Mouse (Mus musculus) heart, adult 2 months (tissue): ENCODE measurements around the gene Otx2. TPM values are rescaled to one million over a fixed set of nuclear protein-coding genes. Genes with fewer than 3 reads are reported as not detected.

Experiments
- DNase-seq, 2 experiments: peaks; one replicate each; pipeline ENCODE4 v3.0.0; 2021
- H3K27ac ChIP-seq: fragments of 200-600 bp; 2 replicates; pipeline ENCODE4 v1.8.1; 2022
- H3K27me3 ChIP-seq: fragments of 200-500 bp; 2 replicates; pipeline ENCODE4 v1.6.1; 2012; ENCODE audit warnings: mild to moderate bottlenecking, low read length, inconsistent platforms, mixed read lengths; ENCODE audit not compliant: control insufficient read depth, insufficient read depth
- H3K36me3 ChIP-seq: fragments of 200-500 bp; 2 replicates; pipeline ENCODE4 v1.6.1; 2012; ENCODE audit warnings: low read length, inconsistent platforms; ENCODE audit not compliant: control insufficient read depth, insufficient read depth
- H3K4me1 ChIP-seq: fragments of 200-500 bp; 2 replicates; pipeline ENCODE4 v1.6.1; 2011; ENCODE audit warnings: low read length; ENCODE audit not compliant: control insufficient read depth, insufficient read depth
- H3K4me3 ChIP-seq: fragments of 200-600 bp; 2 replicates; pipeline ENCODE4 v1.8.1; 2022
- H3K79me2 ChIP-seq: fragments of 200-500 bp; replicated peaks from 2 replicates; pipeline ENCODE4 v1.6.1; 2012; ENCODE audit warnings: mild to moderate bottlenecking, inconsistent platforms, low read length, moderate library complexity, mixed read lengths; ENCODE audit not compliant: control insufficient read depth, insufficient read depth
- H3K9ac ChIP-seq: fragments of 200-500 bp; 2 replicates; pipeline ENCODE4 v1.6.1; 2012; ENCODE audit warnings: low read depth, mild to moderate bottlenecking, control low read depth, inconsistent platforms, low read length, mixed read lengths
- CTCF ChIP-seq: fragments of 200-600 bp; IDR thresholded peaks from 2 replicates; pipeline ENCODE4 v1.8.1; 2022; ENCODE audit warnings: antibody characterized with exemption, mild to moderate bottlenecking, moderate library complexity
- EP300 ChIP-seq: fragments of 200-500 bp; IDR thresholded peaks from 2 replicates; pipeline ENCODE4 v1.6.1; 2011; ENCODE audit warnings: low read depth, low read length, control low read depth; ENCODE audit not compliant: insufficient read depth
- POLR2A ChIP-seq: fragments of 200-500 bp; IDR thresholded peaks from 2 replicates; pipeline ENCODE4 v1.6.1; 2011; ENCODE audit warnings: mild to moderate bottlenecking, low read depth, low read length, control low read depth; ENCODE audit not compliant: insufficient read depth
- WGBS: fragments of 180-500 bp; shearing (Covaris S2); methylation state at CpG from one replicate; pipeline ENCODE4 v1.1.7; 2018; 5-methylcytosine and 5-hydroxymethylcytosine counted together
- intact Hi-C: fragments of 180-260 bp; cut with DNase I; formaldehyde crosslinking; loops from one replicate; pipeline ENCODE4 v1.15.1; 2025
- polyA plus RNA-seq: library from polyadenylated mRNA; depleted of rRNA; stranded (reverse); fragments of >200 nt; gene quantifications from 2 replicates; pipeline ENCODE4 v1.2.3, GENCODE M21; 2012
- total RNA-seq, 2 experiments: library from RNA; stranded (reverse); gene quantifications; 2 replicates each; pipeline ENCODE4 v1.2.3; 2021

The Otx2 gene
- total and polyA plus RNA-seq, 3 experiments: not detected

DNA sequence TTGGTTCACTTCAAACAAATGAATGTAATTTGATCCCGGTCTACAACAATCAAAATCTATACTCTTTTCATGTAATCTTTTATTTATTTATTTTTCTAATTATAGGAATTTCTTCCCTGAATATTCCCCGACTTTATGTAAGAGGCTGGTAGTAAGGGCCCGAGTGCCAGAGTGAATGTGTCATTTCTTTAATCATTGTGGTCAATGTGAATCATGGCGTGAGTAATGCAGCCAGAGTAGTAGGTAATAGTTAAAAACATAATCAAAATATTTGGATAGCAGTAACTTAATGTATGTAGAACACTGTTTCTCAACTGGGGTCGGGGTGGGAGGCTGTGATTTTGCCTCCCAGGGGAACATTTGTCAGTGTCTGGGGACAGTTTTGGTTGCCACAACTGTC, 6.0 kb upstream of the Otx2 start:
- 72% methylated on average over 5 of the region's 5 CpGs for WGBS
- intact Hi-C loops: no loop called here

DNA sequence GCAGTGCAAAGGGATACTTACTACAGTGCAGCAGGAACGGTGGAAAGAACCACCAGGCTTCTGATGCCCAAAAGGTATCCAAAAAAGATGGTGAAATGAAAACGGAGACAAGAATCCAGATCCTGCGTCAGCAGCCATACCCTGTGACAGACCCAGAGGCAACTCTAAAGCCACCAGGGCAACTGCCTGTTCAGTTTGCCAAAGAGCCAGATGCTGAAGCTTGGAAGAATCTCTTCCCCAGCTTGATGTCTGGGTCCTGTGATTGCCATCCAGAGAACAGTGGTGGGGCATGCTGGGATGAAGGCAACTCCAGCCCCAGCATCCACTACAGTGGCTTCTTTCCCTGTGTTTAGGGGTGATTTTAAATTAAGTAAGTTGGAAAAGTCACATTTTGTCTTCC, 5.1 kb upstream of the Otx2 start:
- no peak overlapping the region for H3K27ac ChIP-seq
- H3K9ac ChIP-seq: no peak overlapping the region
- H3K4me1 ChIP-seq: no peaks in the 10 kb centered on the region
- H3K36me3 ChIP-seq: no peaks in the 10 kb centered on the region
- H3K27me3 ChIP-seq: peaks cover 5% of the 10 kb centered on the region; the same call in 1 of the 2 replicates
- no peak for DNase-seq
- no peak overlapping the region for H3K4me3 ChIP-seq
- WGBS: 79% methylated on average over 3 of the region's 3 CpGs
- no peaks in the 10 kb centered on the region for H3K79me2 ChIP-seq
- intact Hi-C loops: no loop called here
- no peak for TF ChIP-seq EP300

More for the DNA sequence above, 6.0 kb upstream of the Otx2 start:
- TF ChIP-seq EP300 (no peak), POLR2A (no peak), CTCF (no peak)
- DNase-seq: no peak
- no peak overlapping the region for H3K27ac ChIP-seq
- no peak overlapping the region for H3K9ac ChIP-seq
- no peaks in the 10 kb centered on the region for H3K79me2 ChIP-seq
- no peaks in the 10 kb centered on the region for H3K4me1 ChIP-seq
- no peaks in the 10 kb centered on the region for H3K36me3 ChIP-seq
- no peak overlapping the region for H3K4me3 ChIP-seq
- H3K27me3 ChIP-seq: peaks cover 2% of the 10 kb centered on the region; the same call in 1 of the 2 replicates

DNA sequence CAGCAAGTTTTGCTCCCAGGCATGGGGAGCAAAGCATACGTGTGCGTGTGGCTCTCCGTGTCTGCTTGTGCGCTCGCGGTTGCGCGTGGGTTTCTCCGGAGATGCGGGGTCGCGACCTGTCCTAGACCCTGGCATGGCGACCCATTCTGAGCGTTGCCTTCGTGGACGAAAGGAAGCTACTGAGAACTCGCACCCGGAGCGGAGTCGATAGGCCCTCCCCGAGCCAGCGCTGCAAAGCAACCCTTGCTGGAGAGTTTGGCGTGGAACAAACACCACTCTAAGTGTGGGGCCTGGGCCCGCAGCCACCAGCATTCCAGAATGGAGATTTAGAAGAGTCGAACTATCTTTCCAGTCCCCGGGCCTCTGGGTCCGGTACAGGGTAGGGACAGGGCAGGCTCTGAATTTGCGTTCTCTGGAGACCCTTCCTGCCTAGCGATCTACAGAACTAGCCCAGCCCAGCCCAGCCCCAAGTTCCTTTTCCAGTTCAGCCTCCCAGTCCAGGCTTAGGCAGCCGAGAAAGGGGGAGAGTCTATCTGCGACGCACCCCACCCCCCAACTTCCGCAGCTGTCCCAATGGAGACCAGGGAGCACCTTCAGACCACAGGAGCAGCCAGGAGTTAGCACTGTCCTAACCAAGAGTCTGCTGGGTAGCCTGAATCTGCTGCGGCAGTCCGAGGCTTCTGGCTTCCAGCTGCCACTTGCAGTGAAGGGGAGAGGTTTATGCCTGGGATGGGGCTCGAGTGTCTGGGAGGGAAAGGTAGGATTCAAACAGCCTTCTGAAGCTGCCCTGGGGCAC, 615 bp upstream of the Otx2 start:
- H3K36me3 ChIP-seq: no peaks in the 10 kb centered on the region
- DNase-seq: no peak
- H3K79me2 ChIP-seq: no peaks in the 10 kb centered on the region
- TF ChIP-seq POLR2A (no peak), CTCF (no peak), EP300 (no peak)
- WGBS: 5% methylated on average over 36 of the region's 36 CpGs
- no peak overlapping the region for H3K4me3 ChIP-seq
- no peaks in the 10 kb centered on the region for H3K4me1 ChIP-seq
- no peak overlapping the region for H3K9ac ChIP-seq
- H3K27ac ChIP-seq: no peak overlapping the region
- intact Hi-C loops: no loop called here
- peaks cover 15% of the 10 kb centered on the region for H3K27me3 ChIP-seq

DNA sequence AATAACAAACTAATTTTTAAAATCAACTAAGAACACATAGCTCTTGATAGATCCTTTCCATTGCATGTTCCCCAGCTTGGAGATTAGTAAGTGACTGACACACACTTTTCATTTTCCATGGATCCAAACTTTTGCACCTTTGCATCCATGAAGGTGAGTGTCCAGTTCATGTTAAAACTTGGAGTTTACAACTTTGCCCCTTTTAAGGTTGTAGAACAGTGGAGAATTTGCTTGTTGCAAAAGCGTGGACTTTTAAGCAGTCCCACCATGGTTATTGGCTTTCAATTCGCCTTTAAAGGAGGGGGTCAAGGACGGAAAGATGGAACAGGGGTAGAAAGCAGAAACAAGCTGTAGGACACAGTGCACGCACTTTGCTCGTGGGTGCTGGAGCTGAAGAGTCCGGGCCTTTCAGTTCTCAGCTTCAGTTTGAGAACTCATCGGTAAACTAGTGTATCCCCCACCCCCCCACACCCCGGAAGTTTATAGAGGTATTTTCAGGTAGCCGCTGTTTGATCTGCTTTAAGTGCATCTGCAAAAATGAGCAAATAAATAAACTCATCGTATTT, 925 bp downstream of the Otx2 start:
- intact Hi-C loops: no loop called here
- Histone ChIP-seq H3K79me2 (no peaks in the 10 kb centered on the region), H3K9ac (no peak overlapping the region), H3K36me3 (no peaks in the 10 kb centered on the region), H3K27me3 (peaks cover 24% of the 10 kb centered on the region), H3K4me1 (no peaks in the 10 kb centered on the region), H3K27ac (no peak overlapping the region), H3K4me3 (no peak overlapping the region)
- 23% methylated on average over 10 of the region's 10 CpGs for WGBS
- DNase-seq: no peak
- TF ChIP-seq CTCF (no peak), EP300 (no peak), POLR2A (no peak)

DNA sequence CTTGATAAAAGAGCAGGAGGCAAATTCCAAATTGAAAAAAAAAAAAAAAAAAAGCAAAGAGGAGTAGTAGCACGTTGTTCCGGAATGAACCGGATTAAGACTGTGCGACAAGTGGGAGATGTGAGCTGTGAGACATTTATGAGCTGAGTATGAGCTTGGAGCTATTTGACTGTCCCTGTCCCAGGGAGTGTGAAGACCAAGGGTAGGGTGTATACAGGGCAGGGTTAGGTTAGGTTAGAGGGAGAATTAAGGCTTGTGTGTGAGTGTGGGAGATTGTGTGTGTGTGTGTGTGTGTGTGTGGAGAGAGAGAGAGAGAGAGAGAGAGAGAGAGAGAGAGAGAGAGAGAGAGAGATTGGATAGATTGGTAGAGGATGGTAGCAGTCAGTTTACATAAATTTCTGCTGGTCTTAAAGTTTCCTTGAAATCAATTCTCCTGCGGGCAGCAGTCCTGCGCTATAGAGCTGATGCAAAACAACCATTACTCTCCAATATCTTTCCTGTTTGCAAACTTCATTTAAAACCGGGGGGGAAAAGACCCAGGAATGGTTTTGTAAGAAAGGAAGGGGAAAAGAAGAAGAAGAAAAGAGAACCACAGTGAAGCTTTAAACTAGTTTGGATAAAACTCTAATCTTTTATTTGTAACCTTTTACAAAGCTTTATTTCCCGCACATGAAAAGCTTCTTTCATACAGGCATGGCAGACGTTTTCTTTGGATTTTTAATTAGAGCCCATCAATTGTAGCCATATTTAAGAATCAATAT, 2.0 kb downstream of the Otx2 start:
- TF ChIP-seq POLR2A (no peak), EP300 (no peak), CTCF (no peak)
- 36% methylated on average over 9 of the region's 9 CpGs for WGBS
- no peak for DNase-seq
- no peaks in the 10 kb centered on the region for H3K36me3 ChIP-seq
- H3K27me3 ChIP-seq: peaks cover 28% of the 10 kb centered on the region
- H3K79me2 ChIP-seq: no peaks in the 10 kb centered on the region
- H3K27ac ChIP-seq: no peak overlapping the region
- H3K4me3 ChIP-seq: no peak overlapping the region
- no peak overlapping the region for H3K9ac ChIP-seq
- H3K4me1 ChIP-seq: no peaks in the 10 kb centered on the region
- intact Hi-C loops: no loop called here

DNA sequence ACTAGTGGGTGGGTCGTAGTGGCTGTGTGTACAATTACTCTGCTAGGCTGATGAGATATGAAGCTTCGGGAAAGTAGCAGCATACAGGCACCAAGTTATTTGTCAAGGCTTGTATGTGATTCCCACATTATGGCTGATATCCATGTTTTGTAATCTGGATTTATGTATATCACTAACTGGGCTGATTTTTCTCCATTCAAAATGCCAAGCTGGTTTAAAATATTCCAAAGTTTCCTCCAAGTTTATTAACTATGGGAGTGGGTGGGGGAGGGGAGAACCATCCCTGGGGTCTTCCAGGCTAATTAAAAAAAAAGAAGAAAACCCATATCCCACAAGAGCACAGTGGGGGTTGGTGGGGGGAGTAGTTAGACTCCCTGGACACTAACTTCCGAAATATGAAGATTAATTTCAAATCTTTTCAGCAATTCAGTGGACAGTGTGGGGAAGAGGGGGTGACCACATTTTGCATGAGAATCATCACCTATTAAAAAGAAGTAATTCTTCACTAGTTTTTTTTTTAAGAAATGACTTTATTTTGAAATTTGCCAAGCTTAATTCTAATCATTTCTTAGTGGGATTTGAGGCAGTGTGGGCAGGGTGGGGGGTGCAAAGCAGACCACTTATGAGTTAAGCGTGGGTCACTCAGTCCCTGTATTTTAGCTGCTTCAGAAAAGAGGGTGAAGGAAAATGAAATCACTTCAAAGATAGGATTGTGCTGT, 2.7 kb downstream of the Otx2 start:
- intact Hi-C loops: no loop called here

More for the DNA sequence above, 2.7 kb downstream of the Otx2 start:
- Histone ChIP-seq H3K27ac (no peak overlapping the region), H3K79me2 (no peaks in the 10 kb centered on the region), H3K4me1 (no peaks in the 10 kb centered on the region), H3K27me3 (peaks cover 31% of the 10 kb centered on the region), H3K36me3 (no peaks in the 10 kb centered on the region), H3K4me3 (no peak overlapping the region), H3K9ac (no peak overlapping the region)
- WGBS: 63% methylated on average over 4 of the region's 4 CpGs
- DNase-seq: no peak
- TF ChIP-seq EP300: no peak
- TF ChIP-seq CTCF: no peak
- TF ChIP-seq POLR2A: no peak
